Mouse (Mus musculus) gastrocnemius, adult 18-20 months (tissue): ENCODE measurements around the gene Slamf1. TPM values are rescaled to one million over a fixed set of nuclear protein-coding genes. Genes with fewer than 3 reads are reported as not detected.
A peak's percentile ranks its signal among the peaks of the same experiment; 100 is the strongest.
"Not testable (repeated sequence)": the region's sequence is repeated elsewhere in the genome, so short reads cannot be mapped to it uniquely, and the experiment has no call there.

ENCODE experiments used
- DNase-seq: peaks from one replicate; pipeline ENCODE4 v3.0.0; 2021; ENCODE audit warnings: low spot score
- total RNA-seq, 2 experiments: library from RNA; stranded (reverse); gene quantifications; 2 replicates each; pipeline ENCODE4 v1.2.3; 2021

Slamf1 gene
- total RNA-seq, 2 experiments from 2014 or later: 0.07 to 0.09 TPM

GRCm38 (mm10) chr1:171799648-171800047 is 32.7 kb downstream of the Slamf1 start:
- DNase-seq: no peak

- DNase-seq: not testable (repeated sequence)
These were observed 44.1 kb downstream of the Slamf1 start for GRCm38 (mm10) chr1:171811048-171811447.

- DNase-seq: peak; percentile 8
These were observed 48.9 kb downstream of the Slamf1 start for GRCm38 (mm10) chr1:171815545-171816439.

- DNase-seq: no peak
These were observed 50.1 kb downstream of the Slamf1 start for GRCm38 (mm10) chr1:171816991-171817390.

- no peak for DNase-seq
These were observed 54.4 kb downstream of the Slamf1 start for GRCm38 (mm10) chr1:171821331-171821730.

GRCm38 (mm10) chr1:171825462-171825861 is 58.5 kb downstream of the Slamf1 start:
- DNase-seq: no peak

- DNase-seq: no peak
These were observed 59.2 kb downstream of the Slamf1 start for GRCm38 (mm10) chr1:171826164-171826563.

- DNase-seq: no peak
These were observed 60.7 kb downstream of the Slamf1 start for GRCm38 (mm10) chr1:171827674-171828073.

GRCm38 (mm10) chr1:171839488-171839887 is 72.6 kb downstream of the Slamf1 start, which contains the start of gene Cd84:
Gene Cd84 (plus strand): TSS chr1:171839697.
- no peak for DNase-seq

GRCm38 (mm10) chr1:171840450-171841023 is 73.6 kb downstream of the Slamf1 start:
- DNase-seq: peak; percentile 5

- DNase-seq: no peak
These were observed 78.3 kb downstream of the Slamf1 start for GRCm38 (mm10) chr1:171845035-171845754.

- no peak for DNase-seq
These were observed 81.3 kb downstream of the Slamf1 start for GRCm38 (mm10) chr1:171848201-171848600.

GRCm38 (mm10) chr1:171848757-171849156 is 81.8 kb downstream of the Slamf1 start:
- DNase-seq: no peak

GRCm38 (mm10) chr1:171849454-171849853 is 82.5 kb downstream of the Slamf1 start:
- no peak for DNase-seq

Other genes with a start within 250 kb of the Slamf1 start
- not detected for gene Itln1, start 231.8 kb upstream of the Slamf1 start, total RNA-seq
- under 1 TPM in 1 of 2 experiments, not detected in 1; 0.09 TPM for gene Cd244a, start 207.9 kb upstream of the Slamf1 start, total RNA-seq
- under 1 TPM in 1 of 2 experiments, not detected in 1; 0.14 TPM for gene Ly9, start 159.7 kb upstream of the Slamf1 start, total RNA-seq
- not detected for gene Slamf7, start 114.1 kb upstream of the Slamf1 start, total RNA-seq
- gene Cd48, start 85.1 kb upstream of the Slamf1 start, total RNA-seq: under 1 TPM; 0.46 to 0.69 TPM
- gene Cd84, start 72.6 kb downstream of the Slamf1 start, total RNA-seq: under 1 TPM; 0.32 to 0.33 TPM
- gene Gm10521, start 128.5 kb downstream of the Slamf1 start, total RNA-seq: not detected
- gene Slamf6, start 150.4 kb downstream of the Slamf1 start, total RNA-seq: not detected